Mouse (Mus musculus): ENCODE data around the gene Ppfia3.

DNA sequence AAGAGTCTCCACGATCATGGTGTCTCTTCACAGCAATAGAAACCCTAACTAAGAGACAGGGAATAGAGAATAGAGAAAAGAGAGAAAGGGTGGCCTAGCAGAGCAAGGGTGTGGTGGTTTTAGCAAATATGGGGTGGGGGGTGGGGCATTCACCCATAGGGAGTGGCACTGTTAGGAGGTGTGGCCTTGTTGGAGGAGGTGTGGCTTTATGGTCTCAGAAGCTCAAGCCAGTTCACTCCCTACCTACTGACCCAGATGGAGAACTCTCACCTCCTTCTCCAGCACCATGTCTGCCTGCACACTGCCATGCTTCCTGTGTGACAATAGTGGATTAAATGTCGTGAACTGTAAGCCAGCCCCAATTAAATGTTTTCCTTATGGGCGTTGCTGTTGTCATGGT, 69.3 kb downstream of the Ppfia3 start:
- TF ChIP-seq ZNF384 (IDR thresholded peaks at IDR 0.05; ENCODE audit: low read depth, low read length) (no peak), MAFK (IDR thresholded peaks at IDR 0.05; ENCODE audit: insufficient read depth, low read depth, low read length) (no peak)
